Mouse (Mus musculus) intestine, embryonic 14.5 days (tissue): ENCODE measurements at regions not wholly inside any gene's neighbourhood (a gene's known extent, or its start where the extent isn't known, plus 50 kb on each side); places are given as distances from the start of the nearest gene placed in this dataset.

ENCODE experiments used
- ATAC-seq: fragments of 200-750 bp; cut with Nextera tagmentation; replicated peaks from 2 replicates; pipeline ENCODE4 v1.8.0; 2017; ENCODE audit warnings: low read depth, moderate number of reproducible peaks, moderate TSS enrichment, moderate library complexity; ENCODE audit not compliant: low FRiP score, low TSS enrichment
- DNase-seq: peaks from one replicate; pipeline ENCODE4 v3.0.0-alpha.2; 2018; ENCODE audit warnings: low spot score
- H3K27ac ChIP-seq: fragments of 300-500 bp; sonication (generic); 2 replicates; pipeline ENCODE4 v1.5.1; 2014; ENCODE audit warnings: low read depth, mild to moderate bottlenecking, control low read depth
- H3K27me3 ChIP-seq: fragments of 300-500 bp; sonication (generic); replicated peaks from 2 replicates; pipeline ENCODE4 v1.6.1; 2014; ENCODE audit warnings: low read length, control low read depth; ENCODE audit not compliant: control insufficient read depth, insufficient read depth
- H3K36me3 ChIP-seq: fragments of 300-500 bp; sonication (generic); 2 replicates; pipeline ENCODE4 v1.6.1; 2014; ENCODE audit warnings: low read length, control low read depth; ENCODE audit not compliant: control insufficient read depth, insufficient read depth
- H3K4me1 ChIP-seq: fragments of 300-500 bp; sonication (generic); replicated peaks from 2 replicates; pipeline ENCODE4 v1.6.1; 2014; ENCODE audit warnings: low read length, control low read depth, mixed read lengths; ENCODE audit not compliant: control insufficient read depth, insufficient read depth
- H3K4me2 ChIP-seq: fragments of 300-500 bp; sonication (generic); 2 replicates; pipeline ENCODE4 v1.6.1; 2014; ENCODE audit warnings: low read length
- H3K4me3 ChIP-seq: fragments of 300-500 bp; sonication (generic); 2 replicates; pipeline ENCODE4 v1.5.1; 2014; ENCODE audit warnings: low read depth, low read length, control low read depth, mixed read lengths
- H3K9ac ChIP-seq: fragments of 300-500 bp; sonication (generic); 2 replicates; pipeline ENCODE4 v1.6.1; 2014; ENCODE audit warnings: mild to moderate bottlenecking, low read length
- H3K9me3 ChIP-seq: fragments of 300-500 bp; sonication (generic); 2 replicates; pipeline ENCODE4 v1.6.1; 2016; ENCODE audit warnings: low read length, control low read depth; ENCODE audit not compliant: control insufficient read depth
- WGBS: fragments of 180-500 bp; shearing (Covaris S2); extraction: QIAGEN DNeasy Blood & Tissue Kit; methylation state at CpG from one replicate; pipeline ENCODE4 v1.1.7; 2014; 5-methylcytosine and 5-hydroxymethylcytosine counted together

GRCm38 (mm10) chr9:46647238-46647922 lies 327.6 kb upstream of the 4931429L15Rik start:
- H3K27ac ChIP-seq, result no peak overlapping the region
- no peak overlapping the region for H3K4me3 ChIP-seq
- ATAC-seq (no peak), DNase-seq (no peak)
- H3K9me3 ChIP-seq, result no peaks in the 10 kb centered on the region
- H3K4me2 ChIP-seq, result no peak overlapping the region
- no peaks in the 10 kb centered on the region for H3K4me1 ChIP-seq
- H3K9ac ChIP-seq, result no peak overlapping the region
- H3K36me3 ChIP-seq, result no peaks in the 10 kb centered on the region
- H3K27me3 ChIP-seq, result no peaks in the 10 kb centered on the region
- 67% methylated on average over 9 of the region's 9 CpGs for WGBS

- Histone ChIP-seq H3K9me3 (no peaks in the 10 kb centered on the region), H3K36me3 (no peaks in the 10 kb centered on the region), H3K27ac (peak overlapping the region; percentile 27; the same call in 1 of the 2 replicates), H3K9ac (no peak overlapping the region), H3K4me2 (no peak overlapping the region), H3K4me3 (no peak overlapping the region), H3K4me1 (no peaks in the 10 kb centered on the region), H3K27me3 (no peaks in the 10 kb centered on the region)
- DNase-seq (no peak), ATAC-seq (no peak)
- 45% methylated on average over 7 of the region's 7 CpGs for WGBS
Measured at GRCm38 (mm10) chr9:46645469-46645884, 325.7 kb upstream of the 4931429L15Rik start.

GRCm38 (mm10) chr9:46643551-46643950 lies 323.8 kb upstream of the 4931429L15Rik start:
- H3K36me3 ChIP-seq, result no peaks in the 10 kb centered on the region
- no peak overlapping the region for H3K4me3 ChIP-seq
- H3K27ac ChIP-seq, result no peak overlapping the region
- no peaks in the 10 kb centered on the region for H3K4me1 ChIP-seq
- no peak for ATAC-seq
- no peak overlapping the region for H3K9ac ChIP-seq
- no peaks in the 10 kb centered on the region for H3K9me3 ChIP-seq
- H3K4me2 ChIP-seq, result no peak overlapping the region
- H3K27me3 ChIP-seq, result no peaks in the 10 kb centered on the region
- WGBS, result 68% methylated on average over 3 of the region's 3 CpGs
- DNase-seq, result no peak

GRCm38 (mm10) chr9:46642696-46643095 lies 322.9 kb upstream of the 4931429L15Rik start:
- Histone ChIP-seq H3K27ac (no peak overlapping the region), H3K4me1 (no peaks in the 10 kb centered on the region), H3K27me3 (no peaks in the 10 kb centered on the region), H3K4me2 (no peak overlapping the region), H3K36me3 (no peaks in the 10 kb centered on the region), H3K9me3 (no peaks in the 10 kb centered on the region), H3K4me3 (no peak overlapping the region), H3K9ac (no peak overlapping the region)
- ATAC-seq, result no peak
- 5% methylated on average over 9 of the region's 9 CpGs for WGBS
- peak; percentile 90 for DNase-seq

- Histone ChIP-seq H3K4me3 (no peak overlapping the region), H3K4me2 (no peak overlapping the region), H3K27ac (peak overlapping the region; percentile 38; the same call in 1 of the 2 replicates), H3K27me3 (no peaks in the 10 kb centered on the region), H3K36me3 (no peaks in the 10 kb centered on the region), H3K9me3 (no peaks in the 10 kb centered on the region), H3K9ac (no peak overlapping the region), H3K4me1 (no peaks in the 10 kb centered on the region)
- 51% methylated on average over 8 of the region's 8 CpGs for WGBS
- DNase-seq (no peak), ATAC-seq (0 out of 2 replicates have a peak, but pooled peaks have one; percentile 50)
Measured at GRCm38 (mm10) chr9:46636261-46637010, 316.6 kb upstream of the 4931429L15Rik start.

- no peak for DNase-seq
- no peak overlapping the region for H3K4me2 ChIP-seq
- H3K27me3 ChIP-seq, result no peaks in the 10 kb centered on the region
- ATAC-seq, result no peak
- H3K9ac ChIP-seq, result no peak overlapping the region
- no peak overlapping the region for H3K4me3 ChIP-seq
- no peaks in the 10 kb centered on the region for H3K9me3 ChIP-seq
- H3K36me3 ChIP-seq, result no peaks in the 10 kb centered on the region
- H3K27ac ChIP-seq, result no peak overlapping the region
- 77% methylated on average over 4 of the region's 4 CpGs for WGBS
- H3K4me1 ChIP-seq, result no peaks in the 10 kb centered on the region
Measured at GRCm38 (mm10) chr9:46633952-46634351, 314.2 kb upstream of the 4931429L15Rik start.

- no peak overlapping the region for H3K9ac ChIP-seq
- DNase-seq (no peak), ATAC-seq (no peak)
- no peaks in the 10 kb centered on the region for H3K36me3 ChIP-seq
- H3K9me3 ChIP-seq, result no peaks in the 10 kb centered on the region
- no peak overlapping the region for H3K27ac ChIP-seq
- 79% methylated on average over 10 of the region's 10 CpGs for WGBS
- no peak overlapping the region for H3K4me2 ChIP-seq
- H3K27me3 ChIP-seq, result no peaks in the 10 kb centered on the region
- no peaks in the 10 kb centered on the region for H3K4me1 ChIP-seq
- H3K4me3 ChIP-seq, result no peak overlapping the region
Measured at GRCm38 (mm10) chr9:46632576-46632975, 312.8 kb upstream of the 4931429L15Rik start.

GRCm38 (mm10) chr9:46622255-46622654 lies 302.5 kb upstream of the 4931429L15Rik start:
- no peaks in the 10 kb centered on the region for H3K36me3 ChIP-seq
- WGBS, result 74% methylated on average over 2 of the region's 2 CpGs
- H3K27me3 ChIP-seq, result no peaks in the 10 kb centered on the region
- H3K9me3 ChIP-seq, result no peaks in the 10 kb centered on the region
- H3K27ac ChIP-seq, result no peak overlapping the region
- ATAC-seq, result no peak
- H3K4me2 ChIP-seq, result no peak overlapping the region
- H3K4me1 ChIP-seq, result no peaks in the 10 kb centered on the region
- no peak overlapping the region for H3K4me3 ChIP-seq
- DNase-seq, result no peak
- no peak overlapping the region for H3K9ac ChIP-seq
